14 mouse cellular contexts compared by ENCODE assay signal in genomic region chr8:124930649-124931048, GRCm38 (mm10). TPM values are rescaled to one million over a fixed set of nuclear protein-coding genes. Genes with fewer than 3 reads are reported as not detected.
DNase-seq lines count a peak whose midpoint lies in the region; ATAC-seq and TF ChIP-seq lines count a peak whose summit lies in the region.
"Had no signal": no experiment of that assay in that cellular context is flagged by ENCODE, and none has a peak within 500 bp of the region (broad histone marks: within the 10 kb centered on the region; RNA-seq: fewer than 3 reads in every experiment).

No protein-coding gene starts in this region.

- no peak for DNase-seq in heart, adult 8-10 months (ENCODE audit: low spot score)
- DNase-seq in left cerebral cortex, adult 2 months (ENCODE audit: extremely low spot score in 1 of 2, low spot score in 2 of 2) = no peak
- DNase-seq in left cerebral cortex, postnatal 36 days (ENCODE audit: low spot score in 2 of 2) = no peak
- peak; percentile 77 for DNase-seq in R1 (ENCODE audit: low read depth, low spot score)
- DNase-seq in urinary bladder, postnatal 25 days (ENCODE audit: low spot score) = no peak
- DNase-seq: adrenal gland, postnatal 25 days; cerebellum, postnatal 25 days; left cerebral cortex, postnatal 4 days; midbrain, embryonic 14.5 days had no signal

- H3K4me3 ChIP-seq in heart, embryonic 14.5 days (ENCODE audit: control insufficient read depth in 1 of 2, insufficient read depth in 1 of 2, low read depth in 1 of 2, low read length in 2 of 2) = no peak overlapping the region
- H3K4me3 ChIP-seq in left cerebral cortex, adult 2 months = no peak overlapping the region
- no peak overlapping the region for H3K4me3 ChIP-seq in E14TG2a.4 (replicated peaks; ENCODE audit: low read length)
- H3K4me3 ChIP-seq: embryonic facial prominence, embryonic 10.5 days; liver, embryonic 15.5 days had no signal

- H3K27me3 ChIP-seq in heart, embryonic 14.5 days (ENCODE audit: control insufficient read depth, insufficient read depth, low read length) = no peaks in the 10 kb centered on the region
- H3K27me3 ChIP-seq in E14TG2a.4 (ENCODE audit: insufficient read depth, low read length) = no peaks in the 10 kb centered on the region
- H3K27me3 ChIP-seq: liver, embryonic 15.5 days had no signal

- no peak overlapping the region for H3K9ac ChIP-seq in heart, embryonic 14.5 days (ENCODE audit: low read length)
- H3K9ac ChIP-seq: hindbrain, embryonic 14.5 days; liver, embryonic 15.5 days had no signal

- intact Hi-C loops in left cerebral cortex, adult 2 months (cut with DNase I) = no loop called here
- intact Hi-C loops in left cerebral cortex, postnatal 36 days (cut with DNase I) = no loop called here

- no peak for ATAC-seq in heart, embryonic 14.5 days (ENCODE audit: insufficient number of reproducible peaks, insufficient read depth, low FRiP score, low read depth)

- peak; percentile 15 for TF ChIP-seq CTCF in left cerebral cortex, adult 2 months (IDR thresholded peaks at IDR 0.05)
- peak; percentile 36 for TF ChIP-seq CTCF in E14TG2a.4 (conservative IDR thresholded peaks at IDR 0.05; ENCODE audit: low read length)

- peaks cover 39 to 68% of the 10 kb centered on the region in 2 experiments for H3K4me1 ChIP-seq in heart, embryonic 14.5 days (ENCODE audit: control insufficient read depth in 2 of 2, insufficient read depth in 2 of 2, low read length in 2 of 2)
- peaks cover 4% of the 10 kb centered on the region for H3K4me1 ChIP-seq in E14TG2a.4 (replicated peaks; ENCODE audit: low read depth, low read length)

- H3K9me3 ChIP-seq in heart, embryonic 14.5 days (ENCODE audit: control insufficient read depth, low read length) = no peaks in the 10 kb centered on the region
- peaks cover 11% of the 10 kb centered on the region for H3K9me3 ChIP-seq in E14TG2a.4 (ENCODE audit: low read length)
- H3K9me3 ChIP-seq: embryonic facial prominence, embryonic 10.5 days; liver, embryonic 15.5 days had no signal

- 80% methylated on average over 4 of the region's 4 CpGs for WGBS in heart, embryonic 14.5 days

- peaks cover 7% of the 10 kb centered on the region; the same call in 1 of the 2 replicates for H3K36me3 ChIP-seq in heart, embryonic 14.5 days (ENCODE audit: control insufficient read depth, insufficient read depth, low read length)
- H3K36me3 ChIP-seq in E14TG2a.4 (ENCODE audit: insufficient read depth, low read length) = peaks cover 24% of the 10 kb centered on the region
- H3K36me3 ChIP-seq: liver, embryonic 15.5 days had no signal

- peak overlapping the region; percentile 73 to 79 for H3K27ac ChIP-seq in heart, embryonic 14.5 days (replicated peaks in 1 of 2; ENCODE audit: control insufficient read depth in 1 of 2, insufficient read depth in 1 of 2, low read depth in 2 of 2, low read length in 2 of 2)
- no peak overlapping the region for H3K27ac ChIP-seq in left cerebral cortex, adult 2 months
- H3K27ac ChIP-seq: embryonic facial prominence, embryonic 10.5 days; hindbrain, embryonic 14.5 days; liver, embryonic 15.5 days had no signal

- peak overlapping the region; percentile 49; the same call in 1 of the 2 replicates for H3K4me2 ChIP-seq in heart, embryonic 14.5 days (ENCODE audit: low read length)
- H3K4me2 ChIP-seq: hindbrain, embryonic 14.5 days; liver, embryonic 15.5 days had no signal

RNA-seq across cellular contexts. Expression of gene Egln1, which starts 18.5 kb away (rescaled TPM):
- polyA plus RNA-seq in heart, embryonic 14.5 days (2014; fragmentation: Nextera tagmentation; extraction: Ambion mirVana) = 25.5 and 26.0 TPM in 2 replicates
- total RNA-seq in heart, adult 8-10 months (2022) = 100 to 1,000 TPM; 328 to 381 (median 357) TPM
- total RNA-seq in left cerebral cortex, adult 2 months (2021) = 10 to 100 TPM; 66.7 to 68.4 TPM
- 10 to 100 TPM; 67.3 to 72.4 TPM for total RNA-seq in left cerebral cortex, postnatal 36 days (2021)

RNA-seq across cellular contexts. Expression of gene Sprtn, which starts 33.0 kb away (rescaled TPM):
- 6.5 and 6.8 TPM in 2 replicates for polyA plus RNA-seq in heart, embryonic 14.5 days (2014; fragmentation: Nextera tagmentation; extraction: Ambion mirVana)
- total RNA-seq in heart, adult 8-10 months (2022) = 10 to 100 TPM; 11.0 to 13.7 (median 12.3) TPM
- 10 to 100 TPM; 13.8 to 15.5 TPM for total RNA-seq in left cerebral cortex, adult 2 months (2021)
- total RNA-seq in left cerebral cortex, postnatal 36 days (2021) = 10 to 100 TPM; 11.5 to 15.0 TPM

RNA-seq across cellular contexts. Expression of gene Exoc8, which starts 33.1 kb away (rescaled TPM):
- 5.8 and 6.5 TPM in 2 replicates for polyA plus RNA-seq in heart, embryonic 14.5 days (2014; fragmentation: Nextera tagmentation; extraction: Ambion mirVana)
- 10 to 100 TPM; 18.5 to 22.5 (median 19.7) TPM for total RNA-seq in heart, adult 8-10 months (2022)
- 10 to 100 TPM; 35.1 to 36.5 TPM for total RNA-seq in left cerebral cortex, adult 2 months (2021)
- total RNA-seq in left cerebral cortex, postnatal 36 days (2021) = 10 to 100 TPM; 34.5 to 35.3 TPM

Comparison
In these comparisons a context has a peak if more than half of its experiments do, and no peak if none do; other contexts are left out.
1. RNA of gene Egln1, which starts 18.5 kb away (total RNA-seq): 328 to 381 TPM in heart, adult 8-10 months; 67.3 to 72.4 TPM in left cerebral cortex, postnatal 36 days and 66.7 to 68.4 TPM in left cerebral cortex, adult 2 months; every median in the first group is over 4 times any median in the second.